ENCODE assay signal across 13 mouse cellular contexts in genomic region chr15:27942148-27942847, GRCm38 (mm10).
DNase-seq lines count a peak whose midpoint lies in the region; ATAC-seq and TF ChIP-seq lines count a peak whose summit lies in the region.
"Had no signal": no experiment of that assay in that cellular context is flagged by ENCODE, and none has a peak within 500 bp of the region (broad histone marks: within the 10 kb centered on the region; RNA-seq: fewer than 3 reads in every experiment).

No protein-coding gene starts in this region.

- H3K4me2 ChIP-seq in hindbrain, embryonic 14.5 days (replicated peaks) = no peak overlapping the region
- H3K4me2 ChIP-seq in hindbrain, embryonic 12.5 days (replicated peaks) = no peak overlapping the region
- no peak overlapping the region for H3K4me2 ChIP-seq in heart, postnatal 0 days (ENCODE audit: low read depth, low read length)
- H3K4me2 ChIP-seq in neural tube, embryonic 15.5 days = no peak overlapping the region
- H3K4me2 ChIP-seq: liver, embryonic 13.5 days had no signal

- ATAC-seq in hindbrain, embryonic 14.5 days (ENCODE audit: low FRiP score) = no peak
- ATAC-seq in hindbrain, embryonic 12.5 days (ENCODE audit: low FRiP score) = no peak
- no peak for ATAC-seq in heart, postnatal 0 days (ENCODE audit: insufficient read depth, low read depth)
- no peak for ATAC-seq in neural tube, embryonic 15.5 days (ENCODE audit: low FRiP score)
- ATAC-seq: CD4-positive, CD25-positive, alpha-beta regulatory T cell, adult 4 months; intestine, postnatal 0 days had no signal

- no peaks in the 10 kb centered on the region for H3K9me3 ChIP-seq in hindbrain, embryonic 14.5 days (ENCODE audit: control insufficient read depth, low read length)
- H3K9me3 ChIP-seq in hindbrain, embryonic 12.5 days (replicated peaks) = no peaks in the 10 kb centered on the region
- H3K9me3 ChIP-seq in heart, postnatal 0 days (replicated peaks; ENCODE audit: control insufficient read depth, low read length) = no peaks in the 10 kb centered on the region
- H3K9me3 ChIP-seq in neural tube, embryonic 15.5 days (replicated peaks) = no peaks in the 10 kb centered on the region
- H3K9me3 ChIP-seq: liver, embryonic 13.5 days had no signal

- H3K4me1 ChIP-seq in cerebellum, adult 2 months (ENCODE audit: control insufficient read depth, insufficient read depth, low read length) = peaks cover 75% of the 10 kb centered on the region
- H3K4me1 ChIP-seq in hindbrain, embryonic 14.5 days (replicated peaks; ENCODE audit: control insufficient read depth, insufficient read depth, low read length) = peaks cover 73% of the 10 kb centered on the region
- H3K4me1 ChIP-seq in hindbrain, embryonic 12.5 days = peaks cover 59% of the 10 kb centered on the region
- H3K4me1 ChIP-seq in bone marrow macrophage, adult 2 months (ENCODE audit: control insufficient read depth, insufficient read depth, low read length) = peaks cover 47% of the 10 kb centered on the region
- H3K4me1 ChIP-seq in heart, postnatal 0 days (ENCODE audit: control insufficient read depth, insufficient read depth) = peaks cover 51% of the 10 kb centered on the region
- peaks cover 87% of the 10 kb centered on the region for H3K4me1 ChIP-seq in neural tube, embryonic 15.5 days

- no peak overlapping the region for H3K9ac ChIP-seq in hindbrain, embryonic 14.5 days
- H3K9ac ChIP-seq in hindbrain, embryonic 12.5 days = no peak overlapping the region
- 0 out of 2 replicates have a peak overlapping the region, but pooled peaks have one; percentile 5 for H3K9ac ChIP-seq in heart, postnatal 0 days (replicated peaks; ENCODE audit: low read depth, low read length)
- H3K9ac ChIP-seq in neural tube, embryonic 15.5 days (replicated peaks) = no peak overlapping the region
- H3K9ac ChIP-seq: liver, embryonic 13.5 days had no signal

- H3K27ac ChIP-seq in cerebellum, adult 2 months (ENCODE audit: insufficient read depth, low read length) = peak overlapping the region; percentile 44; the same call in 1 of the 2 replicates
- 0 out of 2 replicates have a peak overlapping the region, but pooled peaks have one; percentile 0 for H3K27ac ChIP-seq in hindbrain, embryonic 14.5 days
- H3K27ac ChIP-seq in hindbrain, embryonic 12.5 days = no peak overlapping the region
- peak overlapping the region; percentile 93; the same call in 1 of the 2 replicates for H3K27ac ChIP-seq in bone marrow macrophage, adult 2 months (ENCODE audit: insufficient read depth, low read depth, low read length)
- H3K27ac ChIP-seq in heart, postnatal 0 days (ENCODE audit: low read depth) = peak overlapping the region; percentile 78
- H3K27ac ChIP-seq in neural tube, embryonic 15.5 days (replicated peaks) = no peak overlapping the region
- H3K27ac ChIP-seq: liver, embryonic 13.5 days had no signal

- TF ChIP-seq POLR2A in cerebellum, adult 2 months (IDR thresholded peaks at IDR 0.05; ENCODE audit: borderline replicate concordance, insufficient read depth, low read length) = no peak
- no peak for TF ChIP-seq POLR2A in bone marrow macrophage, adult 2 months (IDR thresholded peaks at IDR 0.05; ENCODE audit: borderline replicate concordance, low read depth, low read length)

- no peak overlapping the region for H3K4me3 ChIP-seq in cerebellum, adult 2 months (replicated peaks; ENCODE audit: insufficient read depth, low read depth, low read length)
- no peak overlapping the region for H3K4me3 ChIP-seq in hindbrain, embryonic 14.5 days (replicated peaks; ENCODE audit: low read length)
- H3K4me3 ChIP-seq in hindbrain, embryonic 12.5 days = no peak overlapping the region
- H3K4me3 ChIP-seq in bone marrow macrophage, adult 2 months (ENCODE audit: insufficient read depth, low read length) = no peak overlapping the region
- H3K4me3 ChIP-seq in heart, postnatal 0 days (ENCODE audit: low read depth, low read length) = no peak overlapping the region
- no peak overlapping the region for H3K4me3 ChIP-seq in neural tube, embryonic 15.5 days (replicated peaks)
- H3K4me3 ChIP-seq: liver, embryonic 13.5 days had no signal

- no peak for TF ChIP-seq CTCF in cerebellum, adult 2 months (IDR thresholded peaks at IDR 0.05; ENCODE audit: borderline replicate concordance, insufficient read depth, low read depth, low read length)
- TF ChIP-seq CTCF in bone marrow macrophage, adult 2 months (IDR thresholded peaks at IDR 0.05; ENCODE audit: low read depth, low read length) = no peak
- no peak for TF ChIP-seq CTCF in heart, postnatal 0 days (IDR thresholded peaks at IDR 0.05; ENCODE audit: low read depth)

- DNase-seq in cerebellum, adult 2 months = peak in 1 of 2 experiments; percentile 56
- no peak for DNase-seq in cerebellum, postnatal 4 days (ENCODE audit: low spot score in 2 of 2)
- no peak for DNase-seq in hindbrain, embryonic 14.5 days (ENCODE audit: low spot score)
- no peak for DNase-seq in heart, postnatal 0 days (ENCODE audit: low spot score)
- DNase-seq in T-cell, adult 2 months (ENCODE audit: low spot score) = no peak
- DNase-seq: kidney, postnatal 4 days; liver, embryonic 13.5 days; right cerebral cortex, postnatal 4 days had no signal

- no peak for TF ChIP-seq EP300 in heart, postnatal 0 days (IDR thresholded peaks at IDR 0.05; ENCODE audit: low read depth)

- no peaks in the 10 kb centered on the region for H3K27me3 ChIP-seq in cerebellum, adult 2 months (ENCODE audit: control insufficient read depth, insufficient read depth, low read length)
- no peaks in the 10 kb centered on the region for H3K27me3 ChIP-seq in hindbrain, embryonic 14.5 days (ENCODE audit: control insufficient read depth, insufficient read depth, low read length)
- H3K27me3 ChIP-seq in hindbrain, embryonic 12.5 days = no peaks in the 10 kb centered on the region
- no peaks in the 10 kb centered on the region for H3K27me3 ChIP-seq in heart, postnatal 0 days (ENCODE audit: control insufficient read depth, insufficient read depth, low read length)
- H3K27me3 ChIP-seq in neural tube, embryonic 15.5 days (replicated peaks) = no peaks in the 10 kb centered on the region
- H3K27me3 ChIP-seq: liver, embryonic 13.5 days had no signal

- 32% methylated on average over 11 of the region's 11 CpGs for WGBS in cerebellum, adult 2 months
- WGBS in hindbrain, embryonic 14.5 days = 76% methylated on average over 11 of the region's 11 CpGs
- 86% methylated on average over 11 of the region's 11 CpGs for WGBS in hindbrain, embryonic 12.5 days
- WGBS in heart, postnatal 0 days = 44% methylated on average over 11 of the region's 11 CpGs
- 70% methylated on average over 11 of the region's 11 CpGs for WGBS in neural tube, embryonic 15.5 days

- H3K36me3 ChIP-seq in hindbrain, embryonic 14.5 days (replicated peaks; ENCODE audit: control insufficient read depth, insufficient read depth) = no peaks in the 10 kb centered on the region
- H3K36me3 ChIP-seq in hindbrain, embryonic 12.5 days = no peaks in the 10 kb centered on the region
- no peaks in the 10 kb centered on the region for H3K36me3 ChIP-seq in heart, postnatal 0 days (replicated peaks; ENCODE audit: control insufficient read depth, insufficient read depth, low read length)
- H3K36me3 ChIP-seq in neural tube, embryonic 15.5 days = no peaks in the 10 kb centered on the region
- H3K36me3 ChIP-seq: liver, embryonic 13.5 days had no signal

Comparison
In these comparisons a context has a peak if more than half of its experiments do, and no peak if none do; other contexts are left out.
1. H3K27ac ChIP-seq: peak in cerebellum, adult 2 months (single experiment), hindbrain, embryonic 14.5 days (single experiment), bone marrow macrophage, adult 2 months (single experiment) and heart, postnatal 0 days (single experiment); none in hindbrain, embryonic 12.5 days (single experiment) and neural tube, embryonic 15.5 days (single experiment).